Mouse (Mus musculus) embryonic facial prominence, embryonic 14.5 days (tissue): Measurements from ENCODE around the gene Fry. TPM values are rescaled to one million over a fixed set of nuclear protein-coding genes. Genes with fewer than 3 reads are reported as not detected.

Experiments used
- ATAC-seq: fragments of 200-750 bp; cut with Nextera tagmentation; 2 replicates; pipeline ENCODE4 v1.8.0; 2017; ENCODE audit warnings: low read depth, moderate number of reproducible peaks, moderate TSS enrichment
- DNase-seq: peaks from one replicate; pipeline ENCODE4 v3.0.0-alpha.2; 2015; ENCODE audit warnings: low spot score
- H3K27ac ChIP-seq: fragments of 300-500 bp; sonication (generic); replicated peaks from 2 replicates; pipeline ENCODE4 v1.5.1; 2014; ENCODE audit warnings: low read depth, mild to moderate bottlenecking, low read length, moderate library complexity
- H3K27me3 ChIP-seq: fragments of 300-500 bp; sonication (generic); replicated peaks from 2 replicates; pipeline ENCODE4 v1.6.1; 2014; ENCODE audit warnings: low read length; ENCODE audit not compliant: control insufficient read depth, insufficient read depth
- H3K36me3 ChIP-seq: fragments of 300-500 bp; sonication (generic); 2 replicates; pipeline ENCODE4 v1.6.1; 2014; ENCODE audit warnings: low read length, mixed read lengths; ENCODE audit not compliant: control insufficient read depth, insufficient read depth
- H3K4me1 ChIP-seq: fragments of 300-500 bp; sonication (generic); 2 replicates; pipeline ENCODE4 v1.6.1; 2014; ENCODE audit warnings: antibody characterized with exemption, low read length; ENCODE audit not compliant: control insufficient read depth, insufficient read depth
- H3K4me2 ChIP-seq: fragments of 300-500 bp; sonication (generic); 2 replicates; pipeline ENCODE4 v1.6.1; 2014; ENCODE audit warnings: low read depth, mild to moderate bottlenecking, low read length, moderate library complexity, mixed read lengths
- H3K4me3 ChIP-seq: fragments of 300-500 bp; sonication (generic); 2 replicates; pipeline ENCODE4 v1.5.1; 2014; ENCODE audit warnings: low read depth, mild to moderate bottlenecking, low read length
- H3K9ac ChIP-seq: fragments of 300-500 bp; sonication (generic); 2 replicates; pipeline ENCODE4 v1.6.1; 2014; ENCODE audit warnings: low read depth, mild to moderate bottlenecking, low read length, moderate library complexity, mixed read lengths
- H3K9me3 ChIP-seq: fragments of 300-500 bp; sonication (generic); 2 replicates; pipeline ENCODE4 v1.6.1; 2016; ENCODE audit warnings: low read length; ENCODE audit not compliant: control insufficient read depth
- WGBS: fragments of 180-500 bp; shearing (Covaris S2); extraction: QIAGEN DNeasy Blood & Tissue Kit; methylation state at CpG from one replicate; pipeline ENCODE4 v1.1.7; 2014; 5-methylcytosine and 5-hydroxymethylcytosine counted together
- polyA plus RNA-seq: library from polyadenylated mRNA; unstranded; fragments of >200 nt; fragmentation: Nextera tagmentation; extraction: Ambion mirVana; gene quantifications from 2 replicates; pipeline ENCODE4 v1.2.1, GENCODE M21; 2014

The Fry gene
- polyA plus RNA-seq, 1 experiment from 2014 or later = 15.1 TPM

- Histone ChIP-seq H3K4me3 (no peak overlapping the region), H3K9ac (no peak overlapping the region), H3K4me2 (no peak overlapping the region), H3K4me1 (no peaks in the 10 kb centered on the region), H3K36me3 (no peaks in the 10 kb centered on the region), H3K9me3 (no peaks in the 10 kb centered on the region), H3K27ac (no peak overlapping the region), H3K27me3 (no peaks in the 10 kb centered on the region)
- no peak for DNase-seq
- ATAC-seq = no peak
- WGBS = 65% methylated on average over 5 of the region's 5 CpGs
Measured at GRCm38 (mm10) chr5:150332810-150333209, 214.4 kb downstream of the Fry start.

GRCm38 (mm10) chr5:150333328-150333731 lies 214.9 kb downstream of the Fry start:
- no peaks in the 10 kb centered on the region for H3K4me1 ChIP-seq
- H3K4me3 ChIP-seq = no peak overlapping the region
- H3K36me3 ChIP-seq = no peaks in the 10 kb centered on the region
- H3K9ac ChIP-seq = no peak overlapping the region
- ATAC-seq (no peak), DNase-seq (peak; percentile 24)
- no peaks in the 10 kb centered on the region for H3K9me3 ChIP-seq
- H3K27me3 ChIP-seq = no peaks in the 10 kb centered on the region
- H3K27ac ChIP-seq = no peak overlapping the region
- WGBS = 51% methylated on average over 10 of the region's 10 CpGs
- H3K4me2 ChIP-seq = no peak overlapping the region

GRCm38 (mm10) chr5:150336451-150336850 lies 218.0 kb downstream of the Fry start:
- Histone ChIP-seq H3K27ac (no peak overlapping the region), H3K4me3 (no peak overlapping the region), H3K4me1 (0 out of 2 replicates have a peak, but pooled peaks cover 3% of the 10 kb centered on the region), H3K36me3 (no peaks in the 10 kb centered on the region), H3K9me3 (no peaks in the 10 kb centered on the region), H3K4me2 (no peak overlapping the region), H3K27me3 (no peaks in the 10 kb centered on the region), H3K9ac (no peak overlapping the region)
- ATAC-seq = no peak
- 39% methylated on average over 10 of the region's 10 CpGs for WGBS
- peak; percentile 18 for DNase-seq

DNA sequence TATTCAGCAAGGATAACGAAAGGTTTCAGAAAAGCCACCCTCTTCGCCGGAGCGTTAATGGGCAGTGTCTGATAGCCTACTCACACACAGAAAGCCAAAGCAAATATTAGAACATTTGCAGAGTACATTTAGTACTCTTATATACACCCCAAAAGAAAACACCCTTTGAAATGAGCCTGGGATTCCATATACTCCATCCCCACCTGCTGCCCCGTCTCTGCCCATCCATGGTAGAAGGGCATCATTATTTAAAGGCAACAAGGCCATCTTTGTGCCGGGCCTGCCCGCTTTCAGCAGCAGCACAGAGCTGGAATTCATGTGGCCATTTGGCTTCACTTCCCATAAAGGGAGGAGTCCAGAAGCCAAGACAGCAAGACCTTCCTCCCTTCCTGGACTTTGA lies 219.3 kb downstream of the Fry start:
- 0 out of 2 replicates have a peak, but pooled peaks cover 3% of the 10 kb centered on the region for H3K4me1 ChIP-seq
- no peaks in the 10 kb centered on the region for H3K36me3 ChIP-seq
- WGBS = 83% methylated on average over 7 of the region's 7 CpGs
- no peak overlapping the region for H3K27ac ChIP-seq
- no peak overlapping the region for H3K4me3 ChIP-seq
- ATAC-seq = 0 out of 2 replicates have a peak, but pooled peaks have one; percentile 22
- DNase-seq = peak; percentile 30
- no peak overlapping the region for H3K4me2 ChIP-seq
- no peak overlapping the region for H3K9ac ChIP-seq
- no peaks in the 10 kb centered on the region for H3K9me3 ChIP-seq
- no peaks in the 10 kb centered on the region for H3K27me3 ChIP-seq

DNA sequence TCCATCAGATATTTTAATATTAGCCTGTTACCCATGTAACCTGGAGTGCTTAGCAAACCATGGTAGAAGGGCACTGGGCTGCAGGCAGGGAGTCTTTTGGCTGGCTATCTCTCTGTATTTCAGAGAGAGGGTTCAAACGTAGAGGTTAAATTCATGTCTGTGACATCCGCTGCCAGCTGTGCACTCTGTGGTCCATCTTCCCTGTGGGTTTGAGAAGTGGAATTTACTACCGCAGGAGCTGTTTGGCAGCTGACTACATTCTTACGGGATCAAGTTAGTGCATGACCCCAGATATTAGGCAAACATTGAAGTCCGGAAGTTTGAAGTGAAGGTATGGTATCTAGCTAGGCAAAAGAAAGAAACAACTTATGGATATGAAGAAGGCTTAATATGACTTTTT lies 222.5 kb downstream of the Fry start:
- Histone ChIP-seq H3K4me2 (no peak overlapping the region), H3K4me1 (0 out of 2 replicates have a peak, but pooled peaks cover 3% of the 10 kb centered on the region), H3K4me3 (no peak overlapping the region), H3K27ac (no peak overlapping the region), H3K9ac (no peak overlapping the region), H3K9me3 (no peaks in the 10 kb centered on the region), H3K27me3 (no peaks in the 10 kb centered on the region), H3K36me3 (peaks cover 1% of the 10 kb centered on the region; the same call in 1 of the 2 replicates)
- 49% methylated on average over 5 of the region's 5 CpGs for WGBS
- ATAC-seq = no peak
- DNase-seq = peak; percentile 55

DNA sequence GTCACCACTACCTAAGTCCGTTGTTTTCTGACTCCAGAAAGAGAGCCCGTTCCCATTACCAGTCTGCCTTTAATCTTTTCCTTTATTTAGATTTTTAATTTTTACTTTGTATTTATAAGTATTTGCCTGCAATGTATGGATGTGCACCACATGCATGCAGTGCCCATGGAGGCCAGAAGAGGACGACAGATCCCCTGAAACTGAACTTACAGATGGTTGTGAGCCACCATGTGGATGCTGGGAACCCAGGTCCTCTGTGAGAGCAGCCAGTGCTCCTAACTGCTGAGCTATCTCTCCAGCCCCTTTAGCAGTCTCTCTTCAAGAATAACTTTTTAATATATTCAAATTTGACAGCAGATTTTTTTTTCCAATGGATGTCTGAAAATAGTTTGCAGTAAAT lies 223.7 kb downstream of the Fry start:
- WGBS = 90% methylated on average over 3 of the region's 3 CpGs
- DNase-seq (no peak), ATAC-seq (no peak)
- Histone ChIP-seq H3K9ac (no peak overlapping the region), H3K9me3 (no peaks in the 10 kb centered on the region), H3K27me3 (no peaks in the 10 kb centered on the region), H3K36me3 (peaks cover 8% of the 10 kb centered on the region), H3K27ac (no peak overlapping the region), H3K4me1 (0 out of 2 replicates have a peak, but pooled peaks cover 3% of the 10 kb centered on the region), H3K4me2 (no peak overlapping the region), H3K4me3 (no peak overlapping the region)

GRCm38 (mm10) chr5:150345946-150346345 lies 227.5 kb downstream of the Fry start:
- Histone ChIP-seq H3K9me3 (peaks cover 4% of the 10 kb centered on the region; the same call in 1 of the 2 replicates), H3K4me3 (no peak overlapping the region), H3K27me3 (no peaks in the 10 kb centered on the region), H3K4me1 (0 out of 2 replicates have a peak, but pooled peaks cover under 1% of the 10 kb centered on the region), H3K27ac (0 out of 2 replicates have a peak overlapping the region, but pooled peaks have one; percentile 10), H3K36me3 (peaks cover 14% of the 10 kb centered on the region), H3K4me2 (no peak overlapping the region), H3K9ac (no peak overlapping the region)
- 93% methylated on average over 7 of the region's 7 CpGs for WGBS
- DNase-seq = no peak
- no peak for ATAC-seq

DNA sequence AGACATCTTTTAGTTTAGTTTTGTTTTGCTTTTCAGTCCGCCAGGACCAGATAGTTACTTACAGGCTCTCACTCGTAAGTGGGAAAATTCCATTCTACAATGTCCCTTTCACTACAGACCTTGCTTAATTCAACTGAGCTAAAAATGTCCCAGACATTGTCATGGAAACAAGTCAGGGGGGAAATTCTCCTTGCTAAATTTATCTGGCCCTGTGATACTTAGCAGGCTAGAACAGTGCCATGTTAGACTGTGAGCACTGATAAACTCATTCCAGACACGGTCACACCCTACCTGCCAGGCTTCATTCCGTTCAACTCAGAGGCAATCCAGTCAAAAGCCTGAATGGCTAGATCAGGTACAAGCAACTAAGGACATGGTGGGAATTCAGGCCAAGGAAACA lies 227.9 kb downstream of the Fry start:
- no peaks in the 10 kb centered on the region for H3K27me3 ChIP-seq
- WGBS = 71% methylated on average over 4 of the region's 4 CpGs
- H3K9me3 ChIP-seq = peaks cover 4% of the 10 kb centered on the region; the same call in 1 of the 2 replicates
- no peak overlapping the region for H3K9ac ChIP-seq
- H3K4me3 ChIP-seq = no peak overlapping the region
- peaks cover 14% of the 10 kb centered on the region for H3K36me3 ChIP-seq
- H3K27ac ChIP-seq = peak overlapping the region; percentile 10; the same call in 1 of the 2 replicates
- DNase-seq (peak; percentile 32), ATAC-seq (no peak)
- H3K4me2 ChIP-seq = no peak overlapping the region
- H3K4me1 ChIP-seq = no peaks in the 10 kb centered on the region

GRCm38 (mm10) chr5:150347845-150348244 lies 229.4 kb downstream of the Fry start:
- Histone ChIP-seq H3K36me3 (peaks cover 14% of the 10 kb centered on the region), H3K27me3 (no peaks in the 10 kb centered on the region), H3K9ac (no peak overlapping the region), H3K4me1 (no peaks in the 10 kb centered on the region), H3K4me2 (no peak overlapping the region), H3K9me3 (peaks cover 4% of the 10 kb centered on the region; the same call in 1 of the 2 replicates), H3K27ac (no peak overlapping the region), H3K4me3 (no peak overlapping the region)
- WGBS = 82% methylated on average over 2 of the region's 2 CpGs
- ATAC-seq = no peak
- DNase-seq = no peak
